Mouse (Mus musculus) neural tube, embryonic 14.5 days (tissue): Measurements from ENCODE around the gene Sdk1. TPM values are rescaled to one million over a fixed set of nuclear protein-coding genes. Genes with fewer than 3 reads are reported as not detected.
"Not testable (repeated sequence)": the region's sequence is repeated elsewhere in the genome, so short reads cannot be mapped to it uniquely, and the experiment has no call there.

Experiments
- ATAC-seq: fragments of 200-750 bp; cut with Nextera tagmentation; 2 replicates; pipeline ENCODE4 v1.8.0; 2017; ENCODE audit warnings: low read depth, mild to moderate bottlenecking, moderate TSS enrichment, moderate library complexity
- H3K27ac ChIP-seq: fragments of 300-500 bp; sonication (generic); 2 replicates; pipeline ENCODE4 v1.5.1; 2014; ENCODE audit warnings: low read depth, mild to moderate bottlenecking, control low read depth, low read length, moderate library complexity, mixed read lengths
- H3K27me3 ChIP-seq: fragments of 300-500 bp; sonication (generic); 2 replicates; pipeline ENCODE4 v1.6.1; 2014; ENCODE audit warnings: low read length; ENCODE audit not compliant: control insufficient read depth, insufficient read depth
- H3K36me3 ChIP-seq: fragments of 300-500 bp; sonication (generic); 2 replicates; pipeline ENCODE4 v1.6.1; 2014; ENCODE audit warnings: low read length, mixed read lengths; ENCODE audit not compliant: control insufficient read depth, insufficient read depth
- H3K4me1 ChIP-seq: fragments of 300-500 bp; sonication (generic); 2 replicates; pipeline ENCODE4 v1.6.1; 2014; ENCODE audit warnings: low read length; ENCODE audit not compliant: control insufficient read depth, insufficient read depth
- H3K4me2 ChIP-seq: fragments of 300-500 bp; sonication (generic); 2 replicates; pipeline ENCODE4 v1.6.1; 2014; ENCODE audit warnings: mild to moderate bottlenecking, low read depth, low read length, control low read depth
- H3K4me3 ChIP-seq: fragments of 300-500 bp; sonication (generic); 2 replicates; pipeline ENCODE4 v1.5.1; 2014; ENCODE audit warnings: low read depth, low read length, control low read depth, mixed read lengths
- H3K9ac ChIP-seq: fragments of 300-500 bp; sonication (generic); replicated peaks from 2 replicates; pipeline ENCODE4 v1.6.1; 2014; ENCODE audit warnings: low read depth, mild to moderate bottlenecking, control low read depth, low read length, mixed read lengths
- H3K9me3 ChIP-seq: fragments of 300-500 bp; sonication (generic); 2 replicates; pipeline ENCODE4 v1.6.1; 2016; ENCODE audit warnings: low read length; ENCODE audit not compliant: control insufficient read depth
- WGBS: fragments of 180-500 bp; shearing (Covaris S2); extraction: QIAGEN DNeasy Blood & Tissue Kit; methylation state at CpG from one replicate; pipeline ENCODE4 v1.1.7; 2014; 5-methylcytosine and 5-hydroxymethylcytosine counted together
- polyA plus RNA-seq: library from polyadenylated mRNA; unstranded; fragments of >200 nt; fragmentation: Nextera tagmentation; extraction: Ambion mirVana; gene quantifications from 2 replicates; pipeline ENCODE4 v1.2.1, GENCODE M21; 2014

The Sdk1 gene
- polyA plus RNA-seq, 1 experiment from 2014 or later = 3.1 TPM

- H3K9ac ChIP-seq = no peak overlapping the region
- ATAC-seq = no peak
- WGBS = 71% methylated on average over 7 of the region's 7 CpGs
- H3K9me3 ChIP-seq = no peaks in the 10 kb centered on the region
- peaks cover 4% of the 10 kb centered on the region; the same call in 1 of the 2 replicates for H3K4me1 ChIP-seq
- no peaks in the 10 kb centered on the region for H3K36me3 ChIP-seq
- no peak overlapping the region for H3K4me3 ChIP-seq
- H3K27me3 ChIP-seq = no peaks in the 10 kb centered on the region
- no peak overlapping the region for H3K4me2 ChIP-seq
- no peak overlapping the region for H3K27ac ChIP-seq
Observed at GRCm38 (mm10) chr5:141615763-141616162, 374.5 kb downstream of the Sdk1 start.

GRCm38 (mm10) chr5:141617660-141618059 is 376.4 kb downstream of the Sdk1 start:
- no peak overlapping the region for H3K9ac ChIP-seq
- no peak overlapping the region for H3K27ac ChIP-seq
- H3K36me3 ChIP-seq = no peaks in the 10 kb centered on the region
- H3K4me3 ChIP-seq = no peak overlapping the region
- no peaks in the 10 kb centered on the region for H3K27me3 ChIP-seq
- ATAC-seq = no peak
- WGBS = 47% methylated on average over 6 of the region's 6 CpGs
- peaks cover 4% of the 10 kb centered on the region; the same call in 1 of the 2 replicates for H3K4me1 ChIP-seq
- H3K4me2 ChIP-seq = no peak overlapping the region
- H3K9me3 ChIP-seq = no peaks in the 10 kb centered on the region

GRCm38 (mm10) chr5:141625401-141625800 is 384.1 kb downstream of the Sdk1 start:
- 74% methylated on average over 4 of the region's 4 CpGs for WGBS
- no peak for ATAC-seq
- H3K27me3 ChIP-seq = no peaks in the 10 kb centered on the region
- H3K4me1 ChIP-seq = no peaks in the 10 kb centered on the region
- no peak overlapping the region for H3K27ac ChIP-seq
- no peaks in the 10 kb centered on the region for H3K9me3 ChIP-seq
- no peak overlapping the region for H3K4me3 ChIP-seq
- no peaks in the 10 kb centered on the region for H3K36me3 ChIP-seq
- no peak overlapping the region for H3K9ac ChIP-seq
- no peak overlapping the region for H3K4me2 ChIP-seq

GRCm38 (mm10) chr5:141631641-141632040 is 390.4 kb downstream of the Sdk1 start:
- Histone ChIP-seq H3K4me2 (no peak overlapping the region), H3K27ac (no peak overlapping the region), H3K36me3 (no peaks in the 10 kb centered on the region), H3K27me3 (no peaks in the 10 kb centered on the region), H3K4me1 (no peaks in the 10 kb centered on the region), H3K9me3 (no peaks in the 10 kb centered on the region), H3K9ac (no peak overlapping the region), H3K4me3 (no peak overlapping the region)
- no peak for ATAC-seq
- WGBS = 90% methylated on average over 5 of the region's 5 CpGs

GRCm38 (mm10) chr5:141633271-141633670 is 392.0 kb downstream of the Sdk1 start:
- H3K36me3 ChIP-seq = no peaks in the 10 kb centered on the region
- no peaks in the 10 kb centered on the region for H3K4me1 ChIP-seq
- no peak overlapping the region for H3K27ac ChIP-seq
- 75% methylated on average over 4 of the region's 4 CpGs for WGBS
- H3K4me3 ChIP-seq = no peak overlapping the region
- no peaks in the 10 kb centered on the region for H3K27me3 ChIP-seq
- H3K4me2 ChIP-seq = no peak overlapping the region
- no peaks in the 10 kb centered on the region for H3K9me3 ChIP-seq
- ATAC-seq = no peak
- no peak overlapping the region for H3K9ac ChIP-seq

GRCm38 (mm10) chr5:141636406-141636805 is 395.1 kb downstream of the Sdk1 start:
- WGBS = 91% methylated on average over 11 of the region's 11 CpGs
- ATAC-seq = no peak

GRCm38 (mm10) chr5:141637054-141637453 is 395.8 kb downstream of the Sdk1 start:
- H3K9ac ChIP-seq, H3K4me3 ChIP-seq, H3K27me3 ChIP-seq, H3K4me1 ChIP-seq, H3K4me2 ChIP-seq, ATAC-seq, H3K9me3 ChIP-seq, H3K36me3 ChIP-seq, H3K27ac ChIP-seq: not testable (repeated sequence)
- 76% methylated on average over 3 of the region's 3 CpGs for WGBS

More at GRCm38 (mm10) chr5:141636406-141636805, 395.1 kb downstream of the Sdk1 start:
- Histone ChIP-seq H3K9ac (no peak overlapping the region), H3K4me1 (no peaks in the 10 kb centered on the region), H3K9me3 (no peaks in the 10 kb centered on the region), H3K4me3 (no peak overlapping the region), H3K27me3 (no peaks in the 10 kb centered on the region), H3K36me3 (no peaks in the 10 kb centered on the region), H3K4me2 (no peak overlapping the region), H3K27ac (no peak overlapping the region)

- Histone ChIP-seq H3K4me1 (no peaks in the 10 kb centered on the region), H3K9ac (no peak overlapping the region), H3K4me3 (no peak overlapping the region), H3K27ac (no peak overlapping the region), H3K9me3 (no peaks in the 10 kb centered on the region), H3K36me3 (no peaks in the 10 kb centered on the region), H3K27me3 (no peaks in the 10 kb centered on the region), H3K4me2 (no peak overlapping the region)
- 80% methylated on average over 5 of the region's 5 CpGs for WGBS
- ATAC-seq = no peak
Observed at GRCm38 (mm10) chr5:141645671-141646070, 404.4 kb downstream of the Sdk1 start.

GRCm38 (mm10) chr5:141646621-141647020 is 405.3 kb downstream of the Sdk1 start:
- H3K27ac ChIP-seq = no peak overlapping the region
- H3K4me2 ChIP-seq = no peak overlapping the region
- no peaks in the 10 kb centered on the region for H3K4me1 ChIP-seq
- no peak for ATAC-seq
- no peak overlapping the region for H3K9ac ChIP-seq
- no peaks in the 10 kb centered on the region for H3K27me3 ChIP-seq
- no peak overlapping the region for H3K4me3 ChIP-seq
- H3K36me3 ChIP-seq = no peaks in the 10 kb centered on the region
- 78% methylated on average over 2 of the region's 2 CpGs for WGBS
- H3K9me3 ChIP-seq = no peaks in the 10 kb centered on the region
